Mouse (Mus musculus) heart, postnatal 0 days (tissue): ENCODE data around the gene Inpp5d. TPM values are rescaled to one million over a fixed set of nuclear protein-coding genes. Genes with fewer than 3 reads are reported as not detected.

ENCODE experiments used
- ATAC-seq: fragments of 200-750 bp; cut with Nextera tagmentation; 2 replicates; pipeline ENCODE4 v1.8.0; 2017; ENCODE audit warnings: low read depth, moderate number of reproducible peaks, moderate library complexity; ENCODE audit not compliant: insufficient read depth
- DNase-seq: peaks from one replicate; pipeline ENCODE4 v3.0.0-alpha.2; 2016; ENCODE audit warnings: low spot score
- H3K27ac ChIP-seq: fragments of 300-500 bp; sonication (generic); 2 replicates; pipeline ENCODE4 v1.5.1; 2014; ENCODE audit warnings: low read depth, mild to moderate bottlenecking
- H3K27me3 ChIP-seq: fragments of 300-500 bp; sonication (generic); 2 replicates; pipeline ENCODE4 v1.6.1; 2014; ENCODE audit warnings: low read length, mixed read lengths; ENCODE audit not compliant: control insufficient read depth, insufficient read depth
- H3K36me3 ChIP-seq: fragments of 300-500 bp; sonication (generic); replicated peaks from 2 replicates; pipeline ENCODE4 v1.6.1; 2014; ENCODE audit warnings: low read length, mixed read lengths; ENCODE audit not compliant: control insufficient read depth, insufficient read depth
- H3K4me1 ChIP-seq: fragments of 300-500 bp; sonication (generic); 2 replicates; pipeline ENCODE4 v1.6.1; 2014; ENCODE audit warnings: antibody characterized with exemption; ENCODE audit not compliant: control insufficient read depth, insufficient read depth
- H3K4me2 ChIP-seq: fragments of 300-500 bp; sonication (generic); 2 replicates; pipeline ENCODE4 v1.6.1; 2014; ENCODE audit warnings: low read depth, mild to moderate bottlenecking, low read length, moderate library complexity
- H3K4me3 ChIP-seq: fragments of 300-500 bp; sonication (generic); 2 replicates; pipeline ENCODE4 v1.5.1; 2014; ENCODE audit warnings: low read depth, low read length
- H3K9ac ChIP-seq: fragments of 300-500 bp; sonication (generic); replicated peaks from 2 replicates; pipeline ENCODE4 v1.6.1; 2014; ENCODE audit warnings: low read depth, low read length, mixed read lengths
- H3K9me3 ChIP-seq: fragments of 300-500 bp; sonication (generic); replicated peaks from 2 replicates; pipeline ENCODE4 v1.6.1; 2016; ENCODE audit warnings: low read length; ENCODE audit not compliant: control insufficient read depth
- CTCF ChIP-seq: IDR thresholded peaks from 2 replicates; pipeline ENCODE4 v1.5.1; 2016; ENCODE audit warnings: antibody characterized with exemption, control low read depth, low read depth
- EP300 ChIP-seq: IDR thresholded peaks from 2 replicates; pipeline ENCODE4 v1.6.1; 2016; ENCODE audit warnings: antibody characterized with exemption, low read depth
- WGBS: fragments of 180-500 bp; shearing (Covaris S2); extraction: QIAGEN DNeasy Blood & Tissue Kit; methylation state at CpG from one replicate; pipeline ENCODE4 v1.1.7; 2014; 5-methylcytosine and 5-hydroxymethylcytosine counted together
- polyA plus RNA-seq: library from polyadenylated mRNA; unstranded; fragments of >200 nt; fragmentation: Nextera tagmentation; extraction: Ambion mirVana; gene quantifications from 2 replicates; pipeline ENCODE4 v1.2.1, GENCODE M21; 2015
- total RNA-seq: library from RNA; depleted of rRNA; stranded (reverse); fragments of >200 nt; gene quantifications from 2 replicates; pipeline ENCODE4 v1.2.3, GENCODE M21; 2014; ENCODE audit warnings: low replicate concordance

Gene Inpp5d
- total and polyA plus RNA-seq, 2 experiments from 2014 or later: 5.0 to 66.4 TPM

GRCm38 (mm10) chr1:87709661-87710270 lies 89.7 kb downstream of the Inpp5d start:
- Histone ChIP-seq H3K27me3 (no peaks in the 10 kb centered on the region), H3K4me2 (no peak overlapping the region), H3K27ac (no peak overlapping the region), H3K9me3 (no peaks in the 10 kb centered on the region), H3K9ac (no peak overlapping the region), H3K4me1 (no peaks in the 10 kb centered on the region), H3K36me3 (no peaks in the 10 kb centered on the region; the same call in 1 of the 2 replicates), H3K4me3 (no peak overlapping the region)
- ATAC-seq: no peak
- TF ChIP-seq EP300 (no peak), CTCF (no peak)
- no peak for DNase-seq
- WGBS: 79% methylated on average over 7 of the region's 7 CpGs

DNA sequence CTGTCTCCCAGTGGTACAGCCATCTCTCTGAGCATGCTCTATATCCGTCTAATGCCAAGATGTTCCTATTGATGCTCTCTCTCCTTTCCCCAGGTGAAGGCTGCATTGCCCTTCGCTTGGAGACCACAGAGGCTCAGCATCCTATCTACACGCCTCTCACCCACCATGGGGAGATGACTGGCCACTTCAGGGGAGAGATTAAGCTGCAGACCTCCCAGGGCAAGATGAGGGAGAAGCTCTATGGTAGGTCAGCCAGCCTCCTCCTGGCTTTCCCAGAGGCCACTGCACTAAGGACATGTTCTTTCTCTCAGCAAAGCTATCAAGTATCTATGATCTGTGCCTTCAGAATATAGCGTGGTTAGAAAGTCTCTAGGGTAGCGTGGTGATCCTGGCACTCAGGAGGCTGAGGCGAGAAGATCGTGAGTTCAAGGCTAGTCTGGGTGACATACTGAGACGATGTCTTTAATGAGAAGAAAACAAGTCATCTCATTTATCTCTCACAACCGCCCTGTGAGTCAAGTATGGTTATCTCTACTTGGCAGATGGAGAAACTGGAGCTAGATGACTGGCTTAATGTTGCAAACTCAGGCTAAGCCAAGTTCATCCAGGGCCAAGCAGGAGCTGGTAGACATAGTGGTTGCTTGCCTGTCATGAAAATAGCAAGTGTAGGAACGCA lies 92.0 kb downstream of the Inpp5d start:
- ATAC-seq: no peak

DNA sequence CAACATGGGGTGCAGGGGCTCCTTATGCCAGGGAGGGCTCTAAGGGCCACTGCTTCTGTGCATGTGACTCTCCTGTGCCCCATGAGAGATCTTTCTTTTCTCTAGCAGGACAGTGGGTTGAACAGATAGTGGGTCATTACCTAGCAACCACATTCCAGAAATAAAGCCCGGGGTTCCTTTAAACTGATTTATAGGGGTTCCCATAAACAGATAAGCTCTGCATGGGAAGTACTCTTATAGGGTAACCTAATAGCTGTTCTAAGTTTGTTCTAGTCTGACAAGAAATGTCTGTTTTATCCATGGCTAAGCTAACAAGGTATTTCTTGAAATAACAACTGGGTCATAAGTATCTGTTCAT lies 92.5 kb downstream of the Inpp5d start:
- Histone ChIP-seq H3K36me3 (no peaks in the 10 kb centered on the region; the same call in 1 of the 2 replicates), H3K4me1 (no peaks in the 10 kb centered on the region), H3K4me2 (no peak overlapping the region), H3K9me3 (no peaks in the 10 kb centered on the region), H3K27ac (no peak overlapping the region), H3K9ac (no peak overlapping the region), H3K4me3 (no peak overlapping the region), H3K27me3 (no peaks in the 10 kb centered on the region)
- WGBS: 71% methylated on average over 1 of the region's 1 CpGs
- TF ChIP-seq EP300: no peak
- no peak for TF ChIP-seq CTCF
- no peak for ATAC-seq
- DNase-seq: no peak

More for the DNA sequence above, 92.0 kb downstream of the Inpp5d start:
- WGBS: 63% methylated on average over 10 of the region's 10 CpGs
- Histone ChIP-seq H3K9ac (no peak overlapping the region), H3K36me3 (no peaks in the 10 kb centered on the region; the same call in 1 of the 2 replicates), H3K9me3 (no peaks in the 10 kb centered on the region), H3K4me3 (no peak overlapping the region), H3K27me3 (no peaks in the 10 kb centered on the region), H3K4me2 (no peak overlapping the region), H3K4me1 (no peaks in the 10 kb centered on the region), H3K27ac (no peak overlapping the region)
- no peak for DNase-seq
- no peak for TF ChIP-seq EP300
- no peak for TF ChIP-seq CTCF

DNA sequence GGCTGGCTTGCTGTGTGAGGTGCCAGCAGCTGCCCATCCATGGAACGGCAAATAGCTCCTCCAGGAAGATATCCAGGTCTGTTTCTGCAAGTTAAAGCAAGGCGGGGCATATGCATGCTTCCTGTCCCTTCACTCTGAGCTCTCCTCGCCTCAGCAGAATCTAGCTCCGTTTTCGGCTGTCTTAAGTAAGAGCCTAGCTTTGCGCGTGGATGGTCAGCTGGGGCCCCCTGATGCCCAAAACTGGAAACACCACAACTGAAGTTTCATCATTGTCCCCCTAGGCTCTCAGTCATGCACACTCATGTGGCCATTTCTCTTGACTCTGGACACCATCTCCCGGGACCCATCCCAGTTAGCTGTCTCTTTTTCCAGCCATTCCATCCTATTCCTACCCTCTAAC lies 101.3 kb downstream of the Inpp5d start:
- no peaks in the 10 kb centered on the region for H3K36me3 ChIP-seq
- ATAC-seq (no peak; the same call in 1 of the 2 replicates), DNase-seq (peak; percentile 24)
- 21% methylated on average over 8 of the region's 8 CpGs for WGBS
- no peaks in the 10 kb centered on the region for H3K9me3 ChIP-seq
- no peaks in the 10 kb centered on the region for H3K4me1 ChIP-seq
- no peak overlapping the region for H3K9ac ChIP-seq
- H3K27ac ChIP-seq: no peak overlapping the region
- no peak overlapping the region for H3K4me2 ChIP-seq
- TF ChIP-seq EP300 (no peak), CTCF (peak; percentile 60)
- H3K4me3 ChIP-seq: no peak overlapping the region
- H3K27me3 ChIP-seq: no peaks in the 10 kb centered on the region

- Histone ChIP-seq H3K4me2 (no peak overlapping the region), H3K9me3 (no peaks in the 10 kb centered on the region), H3K36me3 (no peaks in the 10 kb centered on the region), H3K4me3 (no peak overlapping the region), H3K4me1 (no peaks in the 10 kb centered on the region), H3K27me3 (no peaks in the 10 kb centered on the region), H3K27ac (no peak overlapping the region), H3K9ac (no peak overlapping the region)
- WGBS: 25% methylated on average over 2 of the region's 2 CpGs
- ATAC-seq (no peak), DNase-seq (no peak)
- TF ChIP-seq EP300 (no peak), CTCF (no peak)
Measured at GRCm38 (mm10) chr1:87722081-87722480, 102.0 kb downstream of the Inpp5d start.

DNA sequence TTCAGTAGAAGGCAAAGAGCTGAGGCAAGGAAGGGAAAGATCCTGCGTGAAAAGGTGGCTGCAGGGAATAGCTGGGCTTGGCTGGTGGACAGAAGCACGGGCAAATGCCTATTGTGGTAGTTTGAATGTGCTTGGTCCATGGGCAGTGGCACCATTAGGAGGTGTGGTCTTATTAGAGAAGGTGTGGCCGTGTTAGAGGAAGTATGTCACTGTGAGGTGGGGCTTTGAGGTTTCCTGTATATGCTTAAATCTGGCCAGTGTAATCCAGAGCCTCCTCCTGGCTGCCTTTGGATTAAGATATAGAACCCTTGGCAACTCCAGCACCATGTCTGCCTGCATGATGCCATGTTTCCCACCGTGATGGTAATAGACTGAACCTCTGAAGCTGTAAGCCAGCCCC lies 103.2 kb downstream of the Inpp5d start:
- H3K9ac ChIP-seq: no peak overlapping the region

More for the DNA sequence above, 103.2 kb downstream of the Inpp5d start:
- TF ChIP-seq CTCF (no peak), EP300 (no peak)
- peak; percentile 10 for DNase-seq
- H3K4me1 ChIP-seq: no peaks in the 10 kb centered on the region
- ATAC-seq: no peak
- no peak overlapping the region for H3K4me2 ChIP-seq
- H3K36me3 ChIP-seq: no peaks in the 10 kb centered on the region
- H3K27me3 ChIP-seq: no peaks in the 10 kb centered on the region
- WGBS: 68% methylated on average over 4 of the region's 4 CpGs
- no peaks in the 10 kb centered on the region for H3K9me3 ChIP-seq
- no peak overlapping the region for H3K27ac ChIP-seq
- no peak overlapping the region for H3K4me3 ChIP-seq
